Mouse (Mus musculus): ENCODE measurements at regions not wholly inside any gene's neighbourhood (a gene's known extent, or its start where the extent isn't known, plus 50 kb on each side); places are given as distances from the start of the nearest gene placed in this dataset.

GRCm38 (mm10) chr7:40699633-40700032 lies 198.5 kb upstream of the Vstm2b start:
- TF ChIP-seq CTCF (IDR thresholded peaks at IDR 0.05; ENCODE audit: low read depth): no peak
- no peak for TF ChIP-seq EP300 (IDR thresholded peaks at IDR 0.05; ENCODE audit: low read depth)

Measured in liver, postnatal 0 days (tissue).